Mouse (Mus musculus): Measurements from ENCODE around the gene Cux2.

DNA sequence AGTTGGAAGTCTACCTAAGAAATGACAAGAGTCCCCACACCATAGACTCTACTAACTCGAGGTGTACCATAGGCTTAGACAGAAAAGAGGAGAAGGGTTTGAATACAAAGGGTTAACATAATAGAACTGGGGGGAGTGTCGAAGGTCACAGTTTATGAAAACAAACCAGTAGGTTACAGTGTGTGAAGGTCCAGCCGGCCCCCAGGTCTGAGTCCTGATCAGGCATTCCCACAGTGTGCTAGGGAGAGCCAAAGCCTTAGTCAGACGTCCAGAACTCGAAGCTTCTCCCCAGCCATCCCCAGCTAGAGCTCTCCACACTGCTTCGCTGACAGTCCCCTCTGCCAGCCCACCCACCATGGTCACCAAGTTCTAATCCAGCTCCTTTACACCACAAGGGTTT lies 58.0 kb downstream of the Cux2 start:
- TF ChIP-seq POLR2A (IDR thresholded peaks at IDR 0.05; ENCODE audit: low read depth, low read length): no peak
- no peak for TF ChIP-seq CTCF (IDR thresholded peaks at IDR 0.05; ENCODE audit: extremely low read depth, insufficient read depth, insufficient read length, insufficient replicate concordance)

Data from spleen, adult 2 months (tissue).